Mouse (Mus musculus) olfactory bulb, adult 2 months (tissue): ENCODE results near the gene Rab31.

Experiments
- CTCF ChIP-seq: fragments of 200-500 bp; IDR thresholded peaks from 2 replicates; pipeline ENCODE4 v1.5.1; 2012; ENCODE audit warnings: low read depth, mild to moderate bottlenecking, low read length, moderate library complexity; ENCODE audit not compliant: insufficient read depth
- POLR2A ChIP-seq: fragments of 200-500 bp; IDR thresholded peaks from 2 replicates; pipeline ENCODE4 v1.6.1; 2012; ENCODE audit warnings: mild to moderate bottlenecking, low read depth, low read length, moderate library complexity; ENCODE audit not compliant: insufficient read depth

DNA sequence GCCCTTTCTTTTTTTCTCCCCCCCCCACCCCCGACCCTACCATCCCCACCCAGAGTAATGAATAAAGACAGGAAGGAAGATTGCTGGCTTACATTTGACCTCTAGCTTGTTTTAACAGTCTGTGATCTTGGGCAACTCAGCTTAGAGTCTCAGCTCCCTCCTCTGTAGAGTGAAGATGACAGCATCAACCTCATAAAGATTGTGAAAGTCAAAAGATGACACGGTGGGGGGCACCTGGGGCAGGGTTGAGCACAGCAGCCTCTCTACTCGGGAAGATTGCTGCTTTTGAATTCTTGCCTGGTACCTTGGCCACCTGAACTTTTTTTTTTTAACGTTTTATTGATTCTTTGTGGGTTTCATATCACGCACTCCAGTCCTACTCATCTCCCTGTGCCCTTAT lies 124.6 kb downstream of the Rab31 start:
- TF ChIP-seq CTCF, result no peak
- TF ChIP-seq POLR2A, result no peak
